In genomic region chr8:23507661-23508060, GRCm38 (mm10) we compare ENCODE assay signal across 17 mouse cellular contexts.
A peak's percentile ranks its signal among the peaks of the same experiment; 100 is the strongest.
DNase-seq lines count a peak whose midpoint lies in the region; ATAC-seq and TF ChIP-seq lines count a peak whose summit lies in the region.
"Had no signal": no experiment of that assay in that cellular context is flagged by ENCODE, and none has a peak within 500 bp of the region (broad histone marks: within the 10 kb centered on the region; RNA-seq: fewer than 3 reads in every experiment).

No protein-coding gene starts in this region.

- TF ChIP-seq CTCF in kidney, postnatal 0 days (IDR thresholded peaks at IDR 0.05; ENCODE audit: low read depth): no peak
- TF ChIP-seq CTCF in gastrocnemius, adult 2 months (IDR thresholded peaks at IDR 0.05): no peak

- no peak overlapping the region for H3K27ac ChIP-seq in kidney, postnatal 0 days
- peak overlapping the region; percentile 26 for H3K27ac ChIP-seq in heart, embryonic 16.5 days (ENCODE audit: low read length)
- H3K27ac ChIP-seq in midbrain, embryonic 15.5 days: no peak overlapping the region
- no peak overlapping the region for H3K27ac ChIP-seq in gastrocnemius, adult 2 months
- H3K27ac ChIP-seq: liver, embryonic 13.5 days; neural tube, embryonic 13.5 days had no signal

- peak; percentile 39 for DNase-seq in kidney, postnatal 0 days (ENCODE audit: low spot score)
- DNase-seq in kidney, postnatal 4 days: no peak
- DNase-seq in brain, adult 2 months (ENCODE audit: low read depth, low spot score): peak; percentile 61
- DNase-seq in gastrocnemius, adult 2 months: no peak
- no peak for DNase-seq in cerebellum, postnatal 14 days
- DNase-seq: cerebellum, adult 2 months; gastrocnemius, postnatal 25 days; kidney, adult 2 months; liver, embryonic 13.5 days had no signal

- WGBS in kidney, postnatal 0 days: 53% methylated on average over 4 of the region's 4 CpGs
- WGBS in heart, embryonic 16.5 days: 19% methylated on average over 4 of the region's 4 CpGs
- 61% methylated on average over 4 of the region's 4 CpGs for WGBS in midbrain, embryonic 15.5 days

- intact Hi-C loops in gastrocnemius, adult 2 months (cut with DNase I): no loop called here

- no peaks in the 10 kb centered on the region for H3K79me2 ChIP-seq in myocyte (ENCODE audit: control insufficient read depth, insufficient read depth)

- no peaks in the 10 kb centered on the region for H3K9me3 ChIP-seq in kidney, postnatal 0 days (replicated peaks; ENCODE audit: low read length)
- no peaks in the 10 kb centered on the region; the same call in 1 of the 2 replicates for H3K9me3 ChIP-seq in heart, embryonic 16.5 days (replicated peaks; ENCODE audit: control insufficient read depth, low read length)
- H3K9me3 ChIP-seq in midbrain, embryonic 15.5 days: no peaks in the 10 kb centered on the region
- H3K9me3 ChIP-seq: G1E; liver, embryonic 13.5 days; neural tube, embryonic 13.5 days had no signal

- no peak for ATAC-seq in kidney, postnatal 0 days (replicated peaks; ENCODE audit: low FRiP score, low read depth)
- no peak for ATAC-seq in heart, embryonic 16.5 days (replicated peaks; ENCODE audit: extremely low read depth, insufficient read depth, low FRiP score)
- ATAC-seq in midbrain, embryonic 15.5 days (replicated peaks): no peak
- ATAC-seq: forebrain, embryonic 16.5 days; hindbrain, embryonic 16.5 days; midbrain, embryonic 16.5 days had no signal

- TF ChIP-seq POLR2A in myocyte (IDR thresholded peaks at IDR 0.05; ENCODE audit: insufficient read length, low read depth): no peak

- H3K4me1 ChIP-seq in kidney, postnatal 0 days (replicated peaks; ENCODE audit: insufficient read depth, low read length): peaks cover 3% of the 10 kb centered on the region; the same call in 1 of the 2 replicates
- H3K4me1 ChIP-seq in heart, embryonic 16.5 days (ENCODE audit: control insufficient read depth, insufficient read depth, low read length): peaks cover 20% of the 10 kb centered on the region
- no peaks in the 10 kb centered on the region for H3K4me1 ChIP-seq in midbrain, embryonic 15.5 days
- H3K4me1 ChIP-seq: liver, embryonic 13.5 days had no signal

- H3K9ac ChIP-seq in kidney, postnatal 0 days (ENCODE audit: low read depth, low read length): no peak overlapping the region
- H3K9ac ChIP-seq in heart, embryonic 16.5 days (ENCODE audit: low read length): no peak overlapping the region; the same call in 1 of the 2 replicates
- no peak overlapping the region for H3K9ac ChIP-seq in midbrain, embryonic 15.5 days
- H3K9ac ChIP-seq: liver, embryonic 13.5 days; neural tube, embryonic 13.5 days had no signal

- H3K36me3 ChIP-seq in kidney, postnatal 0 days (ENCODE audit: insufficient read depth, low read length): no peaks in the 10 kb centered on the region
- no peaks in the 10 kb centered on the region for H3K36me3 ChIP-seq in heart, embryonic 16.5 days (ENCODE audit: control insufficient read depth, insufficient read depth)
- H3K36me3 ChIP-seq in myocyte (ENCODE audit: control insufficient read depth, insufficient read depth): no peaks in the 10 kb centered on the region
- no peaks in the 10 kb centered on the region for H3K36me3 ChIP-seq in midbrain, embryonic 15.5 days (replicated peaks)
- H3K36me3 ChIP-seq: G1E; liver, embryonic 13.5 days; neural tube, embryonic 13.5 days had no signal

- H3K27me3 ChIP-seq in kidney, postnatal 0 days (ENCODE audit: insufficient read depth, low read length): no peaks in the 10 kb centered on the region
- H3K27me3 ChIP-seq in heart, embryonic 16.5 days (ENCODE audit: control insufficient read depth, insufficient read depth, low read length): no peaks in the 10 kb centered on the region
- H3K27me3 ChIP-seq in myocyte (ENCODE audit: control insufficient read depth, insufficient read depth, insufficient read length): no peaks in the 10 kb centered on the region
- H3K27me3 ChIP-seq in midbrain, embryonic 15.5 days (replicated peaks): no peaks in the 10 kb centered on the region
- H3K27me3 ChIP-seq: liver, embryonic 13.5 days; neural tube, embryonic 13.5 days had no signal

- no peak overlapping the region for H3ac ChIP-seq in myocyte (ENCODE audit: control insufficient read depth, insufficient read length)

- no peak overlapping the region for H3K4me3 ChIP-seq in kidney, postnatal 0 days (replicated peaks; ENCODE audit: low read depth, low read length)
- no peak overlapping the region for H3K4me3 ChIP-seq in heart, embryonic 16.5 days (ENCODE audit: low read length)
- H3K4me3 ChIP-seq in myocyte: no peak overlapping the region
- H3K4me3 ChIP-seq in midbrain, embryonic 15.5 days: no peak overlapping the region
- H3K4me3 ChIP-seq in gastrocnemius, adult 2 months: no peak overlapping the region
- H3K4me3 ChIP-seq: liver, embryonic 13.5 days; neural tube, embryonic 13.5 days had no signal

- H3K4me2 ChIP-seq in kidney, postnatal 0 days (ENCODE audit: low read length): no peak overlapping the region
- H3K4me2 ChIP-seq in heart, embryonic 16.5 days (ENCODE audit: low read depth, low read length): no peak overlapping the region
- H3K4me2 ChIP-seq in myocyte (ENCODE audit: low read depth): peak overlapping the region; percentile 15
- no peak overlapping the region for H3K4me2 ChIP-seq in midbrain, embryonic 15.5 days
- H3K4me2 ChIP-seq: liver, embryonic 13.5 days; neural tube, embryonic 13.5 days had no signal

TF ChIP-seq in myocyte, 11 proteins besides CTCF, POLR2A, EP300 and RAD21:
- TF ChIP-seq POLR2AphosphoS2 (IDR thresholded peaks at IDR 0.05; ENCODE audit: insufficient read length, low read depth) (no peak), SRF (IDR thresholded peaks at IDR 0.05; ENCODE audit: control insufficient read depth, insufficient read length, low read depth) (no peak), E2F4 (IDR thresholded peaks at IDR 0.05; ENCODE audit: insufficient read depth) (no peak)

Comparison
In these comparisons a context has a peak if more than half of its experiments do, and no peak if none do; other contexts are left out.
1. DNase-seq: peak in kidney, postnatal 0 days (single experiment) and brain, adult 2 months (single experiment); none in kidney, postnatal 4 days (0 of 2), gastrocnemius, adult 2 months (single experiment) and cerebellum, postnatal 14 days (0 of 2).